Mouse (Mus musculus): ENCODE data around the gene Tmem170b.

DNA sequence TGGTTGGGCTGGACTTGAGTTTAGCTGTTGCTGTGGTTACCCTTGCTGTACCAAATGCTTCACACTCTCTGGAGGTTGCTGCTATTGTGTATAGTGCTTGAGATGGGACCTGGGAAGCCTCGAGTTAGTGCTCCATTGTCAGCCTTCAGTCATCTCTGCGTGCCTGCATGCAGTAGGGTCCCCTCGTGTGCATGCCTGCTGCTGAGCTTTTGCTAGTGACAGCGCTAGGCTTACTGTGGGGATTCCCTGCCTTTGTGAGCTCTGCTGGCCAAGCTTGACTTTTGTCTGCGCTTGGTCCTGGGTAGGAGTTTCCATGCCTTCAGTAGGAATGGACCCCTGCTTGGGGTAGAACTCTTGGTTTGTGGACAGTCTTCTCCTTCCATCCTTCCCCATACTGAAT, 9.3 kb downstream of the Tmem170b start:
- TF ChIP-seq CTCF (IDR thresholded peaks at IDR 0.05; ENCODE audit: insufficient read depth, low read length) = no peak
- no peak for TF ChIP-seq POLR2A (IDR thresholded peaks at IDR 0.05; ENCODE audit: borderline replicate concordance, extremely low read depth, low read depth, low read length)

Data from lung, adult 2 months (tissue).